ENCODE assay signal across 14 mouse cellular contexts in the genomic region with DNA sequence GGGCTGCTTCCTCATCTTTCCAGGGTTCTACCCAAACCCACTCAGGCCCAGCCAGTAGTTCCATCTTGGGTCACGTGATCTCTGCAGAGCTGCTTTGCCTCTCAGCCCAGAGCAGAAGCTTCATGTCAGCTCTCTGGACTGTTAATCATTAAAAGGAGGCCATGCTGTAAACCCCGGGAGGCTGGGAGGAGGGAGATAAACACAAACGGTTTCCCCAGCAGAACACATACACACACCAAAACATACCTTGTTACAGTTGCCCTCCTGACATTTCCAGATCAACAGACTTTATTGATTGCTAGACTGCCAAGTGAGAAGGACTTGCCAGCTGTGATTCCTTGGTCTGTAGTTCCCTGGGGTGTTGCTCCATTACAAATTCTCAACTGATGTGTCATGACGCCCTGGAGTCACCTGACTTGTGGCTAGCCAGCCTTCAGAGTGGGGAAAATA. TPM values are rescaled to one million over a fixed set of nuclear protein-coding genes. Genes with fewer than 3 reads are reported as not detected.
A peak's percentile ranks its signal among the peaks of the same experiment; 100 is the strongest.
DNase-seq lines count a peak whose midpoint lies in the region; ATAC-seq and TF ChIP-seq lines count a peak whose summit lies in the region.
"Had no signal": no experiment of that assay in that cellular context is flagged by ENCODE, and none has a peak within 500 bp of the region (broad histone marks: within the 10 kb centered on the region; RNA-seq: fewer than 3 reads in every experiment).

No protein-coding gene starts in this region.

- no peak overlapping the region for H3K4me2 ChIP-seq in CH12.LX (ENCODE audit: insufficient read depth, low read depth, poor library complexity, severe bottlenecking)
- H3K4me2 ChIP-seq in liver, embryonic 14.5 days (ENCODE audit: low read depth), result no peak overlapping the region
- H3K4me2 ChIP-seq: hindbrain, embryonic 15.5 days had no signal

- DNase-seq in 3T3-L1 (ENCODE audit: low read depth, low spot score), result peak; percentile 95
- no peak for DNase-seq in CH12.LX (ENCODE audit: extremely low read depth)
- peak; percentile 66 to 80 for DNase-seq in kidney, adult 8-10 months
- peak; percentile 10 to 16 (median 12) for DNase-seq in liver, embryonic 14.5 days (ENCODE audit: low read depth in 3 of 3, low spot score in 3 of 3)
- no peak for DNase-seq in thymus, adult 18-20 months
- DNase-seq in thymus, adult 2 months, result no peak
- no peak for DNase-seq in frontal cortex, postnatal 36 days (ENCODE audit: low spot score in 2 of 2)
- DNase-seq: lung, postnatal 14 days had no signal

- H3K27ac ChIP-seq in CH12.LX (ENCODE audit: insufficient read depth, low read depth), result no peak overlapping the region
- H3K27ac ChIP-seq in liver, embryonic 14.5 days, result no peak overlapping the region
- H3K27ac ChIP-seq in thymus, adult 2 months (ENCODE audit: control insufficient read depth, insufficient read depth, low read length), result no peak overlapping the region
- H3K27ac ChIP-seq: heart, embryonic 10.5 days; hindbrain, embryonic 15.5 days had no signal

- H3K4me3 ChIP-seq in CH12.LX (replicated peaks in 1 of 3; ENCODE audit: low read depth in 2 of 3, low read length in 2 of 3, poor library complexity in 1 of 3), result no peak overlapping the region
- no peak overlapping the region for H3K4me3 ChIP-seq in liver, embryonic 14.5 days (ENCODE audit: insufficient read depth in 1 of 2, low read depth in 2 of 2, low read length in 2 of 2)
- H3K4me3 ChIP-seq in thymus, adult 2 months (ENCODE audit: control insufficient read depth, insufficient read depth, low read length), result no peak overlapping the region
- H3K4me3 ChIP-seq: heart, embryonic 10.5 days; hindbrain, embryonic 15.5 days had no signal

- no peaks in the 10 kb centered on the region for H3K9me3 ChIP-seq in CH12.LX (replicated peaks; ENCODE audit: low read length)
- H3K9me3 ChIP-seq in liver, embryonic 14.5 days (ENCODE audit: control insufficient read depth, low read length), result no peaks in the 10 kb centered on the region
- H3K9me3 ChIP-seq: heart, embryonic 10.5 days; hindbrain, embryonic 15.5 days had no signal

- no peak for TF ChIP-seq RAD21 in CH12.LX (IDR thresholded peaks at IDR 0.05; ENCODE audit: low read depth, low read length)

- no peak for TF ChIP-seq CTCF in CH12.LX (conservative IDR thresholded peaks at IDR 0.05 in 1 of 2, IDR thresholded peaks at IDR 0.05 in 1 of 2; ENCODE audit: low read depth in 2 of 2, low read length in 2 of 2)
- TF ChIP-seq CTCF in liver, embryonic 14.5 days (IDR thresholded peaks at IDR 0.05; ENCODE audit: low read depth), result no peak
- TF ChIP-seq CTCF in thymus, adult 2 months (IDR thresholded peaks at IDR 0.05; ENCODE audit: borderline replicate concordance, control insufficient read depth, extremely low read depth, insufficient read depth, low read length, poor library complexity), result no peak

- no peaks in the 10 kb centered on the region for H3K79me2 ChIP-seq in CH12.LX (replicated peaks; ENCODE audit: control insufficient read depth, extremely low read depth, insufficient read depth, poor library complexity, severe bottlenecking)

- in situ Hi-C loops in CH12.LX (cut with MboI; ENCODE audit: low pct_ligation_motif_present, low pct_unique_long_range_greater_than_20kb, low sequenced_read_pairs), result loop anchor here (5.0 kb wide), 1 partner anchor 92 kb away; no protein-coding TSS in a partner anchor

- TF ChIP-seq EP300 in CH12.LX (IDR thresholded peaks at IDR 0.05; ENCODE audit: low read length), result no peak
- no peak for TF ChIP-seq EP300 in liver, embryonic 14.5 days (IDR thresholded peaks at IDR 0.05; ENCODE audit: low read depth)

- no peaks in the 10 kb centered on the region for H3K36me3 ChIP-seq in CH12.LX (replicated peaks in 1 of 2; ENCODE audit: control insufficient read depth in 1 of 2, insufficient read depth in 1 of 2, low read length in 1 of 2)
- no peaks in the 10 kb centered on the region for H3K36me3 ChIP-seq in liver, embryonic 14.5 days (replicated peaks; ENCODE audit: control insufficient read depth, insufficient read depth, low read depth)
- H3K36me3 ChIP-seq in thymus, adult 2 months (ENCODE audit: control insufficient read depth, insufficient read depth, low read length), result no peaks in the 10 kb centered on the region
- H3K36me3 ChIP-seq: heart, embryonic 10.5 days; hindbrain, embryonic 15.5 days had no signal

- no peak overlapping the region for H3K9ac ChIP-seq in CH12.LX (ENCODE audit: insufficient read depth, low read depth)
- no peak overlapping the region for H3K9ac ChIP-seq in liver, embryonic 14.5 days (replicated peaks)
- H3K9ac ChIP-seq: hindbrain, embryonic 15.5 days had no signal

- no peak for TF ChIP-seq POLR2A in CH12.LX (IDR thresholded peaks at IDR 0.05; ENCODE audit: low read depth, low read length)
- no peak for TF ChIP-seq POLR2A in thymus, adult 2 months (IDR thresholded peaks at IDR 0.05; ENCODE audit: control insufficient read depth, extremely low read depth, insufficient read depth, low read length, poor library complexity)

- ATAC-seq in liver, embryonic 14.5 days (ENCODE audit: insufficient read depth), result 0 out of 2 replicates have a peak, but pooled peaks have one; percentile 37
- ATAC-seq: forebrain, embryonic 16.5 days had no signal

- H3K27me3 ChIP-seq in CH12.LX (replicated peaks), result peaks cover 75% of the 10 kb centered on the region
- H3K27me3 ChIP-seq in liver, embryonic 14.5 days (ENCODE audit: control insufficient read depth, insufficient read depth, low read length), result peaks cover 5% of the 10 kb centered on the region; the same call in 1 of the 2 replicates
- H3K27me3 ChIP-seq in thymus, adult 2 months (ENCODE audit: control insufficient read depth, insufficient read depth, low read length), result no peaks in the 10 kb centered on the region; the same call in 1 of the 2 replicates

- H3K4me1 ChIP-seq in CH12.LX (ENCODE audit: control insufficient read depth in 1 of 2, insufficient read depth in 2 of 2), result peaks cover 0 to 7% of the 10 kb centered on the region in 2 experiments; a peak in 2 of 4 replicates
- H3K4me1 ChIP-seq in liver, embryonic 14.5 days (replicated peaks; ENCODE audit: control insufficient read depth in 2 of 2, insufficient read depth in 2 of 2, low read length in 1 of 2), result no peaks in the 10 kb centered on the region
- no peaks in the 10 kb centered on the region for H3K4me1 ChIP-seq in thymus, adult 2 months (replicated peaks; ENCODE audit: control insufficient read depth, insufficient read depth, low read length)
- H3K4me1 ChIP-seq: heart, embryonic 10.5 days; hindbrain, embryonic 15.5 days had no signal

- 13% methylated on average over 4 of the region's 4 CpGs for WGBS in liver, embryonic 14.5 days (ENCODE audit: insufficient replicate concordance)
- WGBS in thymus, adult 2 months, result 40% methylated on average over 4 of the region's 4 CpGs

- dilution Hi-C loops in CH12.LX (cut with MboI; ENCODE audit: extremely low pct_ligation_motif_present, extremely low pct_unique_long_range_greater_than_20kb, low sequenced_read_pairs), result no loop called here

TF ChIP-seq in CH12.LX, 34 proteins besides CTCF, POLR2A, EP300 and RAD21:
- TF ChIP-seq ZMIZ1 (IDR thresholded peaks at IDR 0.05; ENCODE audit: low read depth, low read length) (no peak), KAT2A (IDR thresholded peaks at IDR 0.05; ENCODE audit: insufficient replicate concordance, low read length) (no peak), MYC (IDR thresholded peaks at IDR 0.05; ENCODE audit: low read depth, low read length) (no peak), USF1 (IDR thresholded peaks at IDR 0.05; ENCODE audit: low read depth, low read length) (peak; percentile 64), CHD2 (IDR thresholded peaks at IDR 0.05; ENCODE audit: low read length) (no peak), ZKSCAN1 (IDR thresholded peaks at IDR 0.05; ENCODE audit: borderline replicate concordance, low read depth, low read length) (no peak), TCF12 (IDR thresholded peaks at IDR 0.05; ENCODE audit: low read depth, low read length) (no peak), SIN3A (IDR thresholded peaks at IDR 0.05; ENCODE audit: low read length) (no peak), BHLHE40 (IDR thresholded peaks at IDR 0.05; ENCODE audit: low read depth, low read length) (no peak), NRF1 (IDR thresholded peaks at IDR 0.05; ENCODE audit: low read depth, low read length) (no peak), RCOR1 (conservative IDR thresholded peaks at IDR 0.05; ENCODE audit: low read depth, low read length) (no peak), MAZ (IDR thresholded peaks at IDR 0.05; ENCODE audit: low read depth, low read length) (no peak), USF2 (conservative IDR thresholded peaks at IDR 0.05; ENCODE audit: low read depth, low read length) (peak; percentile 55), JUND (conservative IDR thresholded peaks at IDR 0.05; ENCODE audit: low read depth, low read length) (no peak)

RNA-seq across cellular contexts. Expression of a gene that starts 7.2 kb away (rescaled TPM):
- total RNA-seq in CH12.LX (2012; rRNA removed), result not detected in 2 replicates
- not detected in 2 replicates for total RNA-seq in CH12.LX (2014; rRNA removed)
- 0.09 TPM in 1 of 2 replicates, not detected in the other for polyA plus RNA-seq in CH12.LX (2012; ENCODE audit: insufficient read length, low read depth)
- 0.05 TPM in 1 of 2 replicates, not detected in the other for polyA plus RNA-seq in liver, embryonic 14.5 days (2012; rRNA removed)
- polyA plus RNA-seq in liver, embryonic 14.5 days (2014; fragmentation: Nextera tagmentation; extraction: Ambion mirVana), result not detected in 2 replicates
- polyA plus RNA-seq in thymus, adult 2 months (2012; rRNA removed), result 0.17 and 0.28 TPM in 2 replicates
- polyA plus RNA-seq: heart, embryonic 10.5 days had no signal

RNA-seq across cellular contexts. Expression of a gene that starts 29.0 kb away (rescaled TPM):
- total RNA-seq in CH12.LX (2012; rRNA removed), result not detected in 2 replicates
- not detected in 2 replicates for total RNA-seq in CH12.LX (2014; rRNA removed)
- not detected in 2 replicates for polyA plus RNA-seq in CH12.LX (2012; ENCODE audit: insufficient read length, low read depth)
- not detected in 2 replicates for polyA plus RNA-seq in liver, embryonic 14.5 days (2012; rRNA removed)
- not detected in 2 replicates for polyA plus RNA-seq in liver, embryonic 14.5 days (2014; fragmentation: Nextera tagmentation; extraction: Ambion mirVana)
- polyA plus RNA-seq in thymus, adult 2 months (2012; rRNA removed), result not detected in 2 replicates
- total RNA-seq: left cerebral cortex, postnatal 10 days had no signal
- polyA plus RNA-seq: brain, embryonic 14.5 days; cortical plate, adult 2 months had no signal

RNA-seq across cellular contexts. Expression of a gene that starts 53.4 kb away (rescaled TPM):
- total RNA-seq in CH12.LX (2012; rRNA removed), result 0.08 TPM in 2 replicates
- total RNA-seq in CH12.LX (2014; rRNA removed), result not detected in 2 replicates
- polyA plus RNA-seq in CH12.LX (2012; ENCODE audit: insufficient read length, low read depth), result 0.15 TPM in 1 of 2 replicates, not detected in the other
- polyA plus RNA-seq in liver, embryonic 14.5 days (2012; rRNA removed), result 0.08 TPM in 1 of 2 replicates, not detected in the other
- not detected in 2 replicates for polyA plus RNA-seq in liver, embryonic 14.5 days (2014; fragmentation: Nextera tagmentation; extraction: Ambion mirVana)
- 0.40 and 0.59 TPM in 2 replicates for polyA plus RNA-seq in thymus, adult 2 months (2012; rRNA removed)
- total RNA-seq: left cerebral cortex, postnatal 10 days had no signal
- polyA plus RNA-seq: brain, embryonic 14.5 days; cortical plate, adult 2 months; heart, embryonic 10.5 days; hindbrain, embryonic 15.5 days had no signal

Comparison
In these comparisons a context has a peak if more than half of its experiments do, and no peak if none do; other contexts are left out.
1. DNase-seq: peak in 3T3-L1 (single experiment), kidney, adult 8-10 months (2 of 2) and liver, embryonic 14.5 days (3 of 3); none in CH12.LX (single experiment), thymus, adult 18-20 months (0 of 2), thymus, adult 2 months (single experiment) and frontal cortex, postnatal 36 days (0 of 2).